Mouse (Mus musculus): ENCODE measurements at regions not wholly inside any gene's neighbourhood (a gene's known extent, or its start where the extent isn't known, plus 50 kb on each side); places are given as distances from the start of the nearest gene placed in this dataset.

GRCm38 (mm10) chr3:60407906-60408305 lies 64.7 kb upstream of the Mbnl1 start:
- Histone ChIP-seq H3K9me3 (ENCODE audit: control insufficient read depth, low read length) (no peaks in the 10 kb centered on the region), H3K27ac (no peak overlapping the region), H3K4me2 (ENCODE audit: low read depth) (no peak overlapping the region), H3K4me3 (ENCODE audit: insufficient read depth in 1 of 2, low read depth in 2 of 2, low read length in 2 of 2) (no peak overlapping the region), H3K36me3 (replicated peaks; ENCODE audit: control insufficient read depth, insufficient read depth, low read depth) (no peaks in the 10 kb centered on the region), H3K4me1 (replicated peaks; ENCODE audit: control insufficient read depth in 2 of 2, insufficient read depth in 2 of 2, low read length in 1 of 2) (peaks cover 0 to 8% of the 10 kb centered on the region in 2 experiments; a peak in 2 of 4 replicates), H3K9ac (replicated peaks) (no peak overlapping the region), H3K27me3 (ENCODE audit: control insufficient read depth, insufficient read depth, low read length) (no peaks in the 10 kb centered on the region)
- DNase-seq (ENCODE audit: low read depth in 3 of 3, low spot score in 3 of 3) = no peak
- ATAC-seq (ENCODE audit: insufficient read depth) = 0 out of 2 replicates have a peak, but pooled peaks have one; percentile 38
- WGBS (ENCODE audit: insufficient replicate concordance) = 46% methylated on average over 1 of the region's 1 CpGs
- TF ChIP-seq CTCF (IDR thresholded peaks at IDR 0.05; ENCODE audit: low read depth) = no peak
- TF ChIP-seq EP300 (IDR thresholded peaks at IDR 0.05; ENCODE audit: low read depth) = no peak

- DNase-seq (ENCODE audit: low read depth in 3 of 3, low spot score in 3 of 3) (no peak), ATAC-seq (ENCODE audit: insufficient read depth) (peak; percentile 61; the same call in 1 of the 2 replicates)
- no peaks in the 10 kb centered on the region for H3K36me3 ChIP-seq (replicated peaks; ENCODE audit: control insufficient read depth, insufficient read depth, low read depth)
- H3K4me1 ChIP-seq (replicated peaks; ENCODE audit: control insufficient read depth in 2 of 2, insufficient read depth in 2 of 2, low read length in 1 of 2) = peaks cover 4 to 13% of the 10 kb centered on the region in 2 experiments; a peak in 3 of 4 replicates
- H3K27me3 ChIP-seq (ENCODE audit: control insufficient read depth, insufficient read depth, low read length) = no peaks in the 10 kb centered on the region
- H3K4me2 ChIP-seq (ENCODE audit: low read depth) = peak overlapping the region; percentile 71
- H3K9me3 ChIP-seq (ENCODE audit: control insufficient read depth, low read length) = no peaks in the 10 kb centered on the region
- WGBS (ENCODE audit: insufficient replicate concordance) = 4% methylated on average over 7 of the region's 7 CpGs
- peak overlapping the region; percentile 50 to 90 for H3K4me3 ChIP-seq (ENCODE audit: insufficient read depth in 1 of 2, low read depth in 2 of 2, low read length in 2 of 2)
- no peak for TF ChIP-seq CTCF (IDR thresholded peaks at IDR 0.05; ENCODE audit: low read depth)
- TF ChIP-seq EP300 (IDR thresholded peaks at IDR 0.05; ENCODE audit: low read depth) = no peak
- H3K9ac ChIP-seq (replicated peaks) = peak overlapping the region; percentile 59
- peak overlapping the region; percentile 33 for H3K27ac ChIP-seq
These were observed 63.9 kb upstream of the Mbnl1 start for GRCm38 (mm10) chr3:60408553-60409282.

GRCm38 (mm10) chr3:60409283-60409633 lies 63.4 kb upstream of the Mbnl1 start:
- Histone ChIP-seq H3K4me3 (ENCODE audit: insufficient read depth in 1 of 2, low read depth in 2 of 2, low read length in 2 of 2) (peak overlapping the region in 1 of 2 experiments; percentile 50; a peak in 2 of 4 replicates), H3K9me3 (ENCODE audit: control insufficient read depth, low read length) (no peaks in the 10 kb centered on the region), H3K27me3 (ENCODE audit: control insufficient read depth, insufficient read depth, low read length) (no peaks in the 10 kb centered on the region), H3K36me3 (replicated peaks; ENCODE audit: control insufficient read depth, insufficient read depth, low read depth) (no peaks in the 10 kb centered on the region), H3K4me2 (ENCODE audit: low read depth) (peak overlapping the region; percentile 71), H3K4me1 (replicated peaks; ENCODE audit: control insufficient read depth in 2 of 2, insufficient read depth in 2 of 2, low read length in 1 of 2) (peaks cover 4 to 17% of the 10 kb centered on the region in 2 experiments), H3K9ac (replicated peaks) (peak overlapping the region; percentile 59), H3K27ac (peak overlapping the region; percentile 25; the same call in 1 of the 2 replicates)
- ATAC-seq (ENCODE audit: insufficient read depth) (peak; percentile 49; the same call in 1 of the 2 replicates), DNase-seq (ENCODE audit: low read depth in 3 of 3, low spot score in 3 of 3) (no peak)
- TF ChIP-seq CTCF (IDR thresholded peaks at IDR 0.05; ENCODE audit: low read depth) (no peak), EP300 (IDR thresholded peaks at IDR 0.05; ENCODE audit: low read depth) (no peak)

- H3K4me1 ChIP-seq (replicated peaks; ENCODE audit: control insufficient read depth in 2 of 2, insufficient read depth in 2 of 2, low read length in 1 of 2) = peaks cover 4 to 20% of the 10 kb centered on the region in 2 experiments
- DNase-seq (ENCODE audit: low read depth in 3 of 3, low spot score in 3 of 3) (no peak), ATAC-seq (ENCODE audit: insufficient read depth) (no peak)
- no peaks in the 10 kb centered on the region for H3K9me3 ChIP-seq (ENCODE audit: control insufficient read depth, low read length)
- no peaks in the 10 kb centered on the region for H3K27me3 ChIP-seq (ENCODE audit: control insufficient read depth, insufficient read depth, low read length)
- 46% methylated on average over 1 of the region's 1 CpGs for WGBS (ENCODE audit: insufficient replicate concordance)
- H3K4me3 ChIP-seq (ENCODE audit: insufficient read depth in 1 of 2, low read depth in 2 of 2, low read length in 2 of 2) = no peak overlapping the region
- H3K9ac ChIP-seq (replicated peaks) = no peak overlapping the region
- H3K4me2 ChIP-seq (ENCODE audit: low read depth) = no peak overlapping the region
- H3K36me3 ChIP-seq (replicated peaks; ENCODE audit: control insufficient read depth, insufficient read depth, low read depth) = no peaks in the 10 kb centered on the region
- no peak overlapping the region for H3K27ac ChIP-seq
- TF ChIP-seq EP300 (IDR thresholded peaks at IDR 0.05; ENCODE audit: low read depth) (no peak), CTCF (IDR thresholded peaks at IDR 0.05; ENCODE audit: low read depth) (no peak)
These were observed 60.9 kb upstream of the Mbnl1 start for GRCm38 (mm10) chr3:60411746-60412145.

GRCm38 (mm10) chr3:60412206-60412605 lies 60.4 kb upstream of the Mbnl1 start:
- Histone ChIP-seq H3K4me3 (ENCODE audit: insufficient read depth in 1 of 2, low read depth in 2 of 2, low read length in 2 of 2) (no peak overlapping the region), H3K36me3 (replicated peaks; ENCODE audit: control insufficient read depth, insufficient read depth, low read depth) (no peaks in the 10 kb centered on the region), H3K27ac (no peak overlapping the region), H3K27me3 (ENCODE audit: control insufficient read depth, insufficient read depth, low read length) (no peaks in the 10 kb centered on the region), H3K9me3 (ENCODE audit: control insufficient read depth, low read length) (no peaks in the 10 kb centered on the region), H3K4me2 (ENCODE audit: low read depth) (no peak overlapping the region), H3K4me1 (replicated peaks; ENCODE audit: control insufficient read depth in 2 of 2, insufficient read depth in 2 of 2, low read length in 1 of 2) (peaks cover 4 to 22% of the 10 kb centered on the region in 2 experiments), H3K9ac (replicated peaks) (no peak overlapping the region)
- TF ChIP-seq CTCF (IDR thresholded peaks at IDR 0.05; ENCODE audit: low read depth) (no peak), EP300 (IDR thresholded peaks at IDR 0.05; ENCODE audit: low read depth) (no peak)
- DNase-seq (ENCODE audit: low read depth in 3 of 3, low spot score in 3 of 3) (no peak), ATAC-seq (ENCODE audit: insufficient read depth) (no peak)

Measured in liver, embryonic 14.5 days (tissue).